Mouse (Mus musculus) testis, adult 2 months (tissue): ENCODE data around the gene Lmntd1. TPM values are rescaled to one million over a fixed set of nuclear protein-coding genes. Genes with fewer than 3 reads are reported as not detected.
A peak's percentile ranks its signal among the peaks of the same experiment; 100 is the strongest.

Experiments used
- H3K27ac ChIP-seq: fragments of 200-500 bp; 2 replicates; pipeline ENCODE4 v1.5.1; 2012; ENCODE audit warnings: low read depth, low read length; ENCODE audit not compliant: control insufficient read depth, insufficient read depth
- H3K27me3 ChIP-seq: fragments of 200-500 bp; 2 replicates; pipeline ENCODE4 v1.6.1; 2012; ENCODE audit warnings: mild to moderate bottlenecking, low read length, moderate library complexity; ENCODE audit not compliant: control insufficient read depth, insufficient read depth
- H3K36me3 ChIP-seq: fragments of 200-500 bp; 2 replicates; pipeline ENCODE4 v1.6.1; 2012; ENCODE audit warnings: mild to moderate bottlenecking, low read length; ENCODE audit not compliant: control insufficient read depth, insufficient read depth
- H3K4me1 ChIP-seq: fragments of 200-500 bp; 2 replicates; pipeline ENCODE4 v1.6.1; 2012; ENCODE audit warnings: low read length; ENCODE audit not compliant: control insufficient read depth, insufficient read depth
- H3K4me3 ChIP-seq: fragments of 200-500 bp; 2 replicates; pipeline ENCODE4 v1.5.1; 2012; ENCODE audit warnings: low read depth, mild to moderate bottlenecking, low read length, moderate library complexity, mixed read lengths; ENCODE audit not compliant: control insufficient read depth
- CTCF ChIP-seq: fragments of 200-500 bp; IDR thresholded peaks from 2 replicates; pipeline ENCODE4 v1.5.1; 2012; ENCODE audit warnings: low read depth, mild to moderate bottlenecking, inconsistent platforms, low read length, moderate library complexity; ENCODE audit not compliant: control insufficient read depth, insufficient read depth, insufficient replicate concordance
- POLR2A ChIP-seq: fragments of 200-500 bp; IDR thresholded peaks from 2 replicates; pipeline ENCODE4 v1.6.1; 2012; ENCODE audit warnings: low read depth, mild to moderate bottlenecking, inconsistent platforms, low read length, moderate library complexity; ENCODE audit not compliant: control insufficient read depth
- polyA plus RNA-seq: library from polyadenylated mRNA; depleted of rRNA; stranded (reverse); fragments of >200 nt; gene quantifications from 2 replicates; pipeline ENCODE4 v1.2.3, GENCODE M21; 2012

The Lmntd1 gene
- polyA plus RNA-seq, 1 experiment: 37.9 TPM

GRCm38 (mm10) chr6:145482656-145483317, 131.3 kb downstream of the Lmntd1 start:
- no peak overlapping the region for H3K4me3 ChIP-seq
- no peak overlapping the region for H3K27ac ChIP-seq
- no peaks in the 10 kb centered on the region for H3K36me3 ChIP-seq
- H3K4me1 ChIP-seq: peaks cover 8% of the 10 kb centered on the region
- H3K27me3 ChIP-seq: no peaks in the 10 kb centered on the region
- TF ChIP-seq POLR2A (no peak), CTCF (no peak)

- H3K4me1 ChIP-seq: peaks cover 8% of the 10 kb centered on the region
Measured at GRCm38 (mm10) chr6:145481938-145482337, 132.2 kb downstream of the Lmntd1 start.

DNA sequence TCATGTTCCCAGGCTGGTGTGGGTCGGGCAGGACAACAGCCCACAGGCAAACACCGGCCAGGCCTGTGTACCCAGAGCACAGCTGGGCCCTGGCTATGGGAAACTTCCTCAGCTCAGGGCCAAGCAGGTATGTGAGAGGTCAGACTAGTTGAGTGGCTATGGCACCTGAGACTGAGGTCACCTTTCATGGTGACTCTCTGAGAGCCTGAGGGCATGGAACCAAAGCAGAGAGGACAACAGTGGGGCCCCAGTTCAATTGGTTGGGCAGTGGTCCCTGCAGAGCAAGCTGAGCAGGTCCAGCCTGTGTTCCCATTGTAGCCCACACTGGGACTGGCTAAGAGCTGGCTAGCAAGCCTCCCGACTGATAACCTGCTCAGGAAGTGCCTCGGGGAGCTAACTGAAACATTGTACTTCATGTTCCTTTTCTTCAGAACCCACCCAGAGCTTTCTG, 135.3 kb downstream of the Lmntd1 start:
- Histone ChIP-seq H3K27ac (no peak overlapping the region), H3K4me1 (peaks cover 4% of the 10 kb centered on the region; the same call in 1 of the 2 replicates), H3K27me3 (no peaks in the 10 kb centered on the region), H3K36me3 (no peaks in the 10 kb centered on the region), H3K4me3 (peak overlapping the region; percentile 52)
- TF ChIP-seq POLR2A: no peak
- no peak for TF ChIP-seq CTCF

More at GRCm38 (mm10) chr6:145481938-145482337, 132.2 kb downstream of the Lmntd1 start:
- Histone ChIP-seq H3K36me3 (no peaks in the 10 kb centered on the region), H3K27ac (no peak overlapping the region), H3K4me3 (no peak overlapping the region), H3K27me3 (no peaks in the 10 kb centered on the region)
- TF ChIP-seq CTCF: no peak
- no peak for TF ChIP-seq POLR2A

DNA sequence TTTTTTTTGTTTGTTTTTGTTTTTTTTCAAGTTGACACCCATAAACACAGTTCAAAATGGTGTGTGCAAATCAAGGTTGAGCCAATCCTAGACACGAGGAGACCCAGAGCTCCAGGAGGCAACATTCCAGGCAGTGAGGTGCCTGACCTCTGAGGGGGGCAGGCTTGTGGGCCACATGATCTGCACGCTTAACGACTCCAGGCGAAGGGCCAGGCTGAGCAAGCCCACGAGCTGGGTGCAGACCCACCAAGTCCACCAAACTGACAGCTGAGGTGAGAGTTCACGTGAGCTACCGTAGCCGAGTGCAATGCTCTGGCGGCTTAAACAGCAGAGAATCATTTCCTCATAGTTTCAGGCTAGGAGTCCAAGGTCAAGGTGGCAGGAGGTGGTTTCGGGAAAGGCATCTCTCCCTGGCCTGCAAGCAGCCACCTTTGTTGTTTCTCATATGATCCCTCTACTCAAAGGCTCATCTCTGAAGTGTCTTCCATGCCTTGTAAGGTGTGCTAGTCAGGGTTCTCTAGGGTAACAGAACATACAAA, 136.7 kb downstream of the Lmntd1 start:
- Histone ChIP-seq H3K27me3 (no peaks in the 10 kb centered on the region), H3K36me3 (no peaks in the 10 kb centered on the region), H3K4me1 (peaks cover 4% of the 10 kb centered on the region; the same call in 1 of the 2 replicates), H3K27ac (no peak overlapping the region), H3K4me3 (peak overlapping the region; percentile 69)
- no peak for TF ChIP-seq POLR2A
- TF ChIP-seq CTCF: no peak

- TF ChIP-seq CTCF: no peak
- no peak for TF ChIP-seq POLR2A
- Histone ChIP-seq H3K36me3 (no peaks in the 10 kb centered on the region), H3K27me3 (no peaks in the 10 kb centered on the region), H3K4me1 (no peaks in the 10 kb centered on the region), H3K27ac (no peak overlapping the region), H3K4me3 (no peak overlapping the region)
Measured at GRCm38 (mm10) chr6:145471638-145472247, 142.4 kb downstream of the Lmntd1 start.

- Histone ChIP-seq H3K4me3 (no peak overlapping the region), H3K27me3 (no peaks in the 10 kb centered on the region), H3K27ac (no peak overlapping the region), H3K36me3 (no peaks in the 10 kb centered on the region), H3K4me1 (no peaks in the 10 kb centered on the region)
- TF ChIP-seq POLR2A (no peak), CTCF (no peak)
Measured at GRCm38 (mm10) chr6:145469260-145469943, 144.7 kb downstream of the Lmntd1 start.

DNA sequence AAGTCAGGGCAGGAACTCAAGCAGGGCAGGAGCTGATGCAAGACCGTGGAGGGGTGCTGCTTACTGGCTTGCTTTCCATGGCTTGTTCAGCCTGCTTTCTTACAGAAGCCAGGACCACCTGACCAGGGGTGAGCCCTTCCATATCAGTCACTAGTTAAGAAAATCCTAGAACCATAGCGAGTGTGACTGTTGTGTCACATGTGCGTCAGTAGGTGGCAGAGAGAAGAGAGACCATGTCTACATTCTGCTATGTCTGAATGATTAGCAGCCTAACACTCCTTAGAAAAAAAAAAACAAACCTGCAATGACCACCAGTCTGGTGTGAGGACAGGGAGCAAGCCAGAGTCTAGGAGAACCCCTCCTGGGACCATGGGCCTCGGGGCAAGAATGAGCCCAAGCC, 150.1 kb downstream of the Lmntd1 start:
- no peaks in the 10 kb centered on the region for H3K27me3 ChIP-seq
- no peak for TF ChIP-seq POLR2A
- no peak for TF ChIP-seq CTCF
- no peaks in the 10 kb centered on the region for H3K4me1 ChIP-seq

More for the DNA sequence above, 150.1 kb downstream of the Lmntd1 start:
- H3K27ac ChIP-seq: no peak overlapping the region
- no peaks in the 10 kb centered on the region for H3K36me3 ChIP-seq
- H3K4me3 ChIP-seq: no peak overlapping the region
